Mouse (Mus musculus) spleen, adult 2 months (tissue): Measurements from ENCODE around the gene Siva1. TPM values are rescaled to one million over a fixed set of nuclear protein-coding genes. Genes with fewer than 3 reads are reported as not detected.

Experiments
- DNase-seq, 2 experiments: peaks; one replicate each; pipeline versions ENCODE4 v3.0.0 to v3.0.0-alpha.2; 2012 to 2021; ENCODE audit warnings: low spot score in 2 of 2, low read depth in 1 of 2
- H3K27ac ChIP-seq: fragments of 200-500 bp; 2 replicates; pipeline ENCODE4 v1.5.1; 2012; ENCODE audit warnings: low read length, inconsistent platforms; ENCODE audit not compliant: insufficient read depth
- H3K27me3 ChIP-seq: fragments of 200-500 bp; 2 replicates; pipeline ENCODE4 v1.6.1; 2012; ENCODE audit warnings: mild to moderate bottlenecking, moderate library complexity, low read length, inconsistent platforms; ENCODE audit not compliant: control insufficient read depth, insufficient read depth
- H3K36me3 ChIP-seq: fragments of 200-500 bp; 2 replicates; pipeline ENCODE4 v1.6.1; 2012; ENCODE audit warnings: mild to moderate bottlenecking, low read length, inconsistent platforms; ENCODE audit not compliant: control insufficient read depth, insufficient read depth
- H3K4me1 ChIP-seq: fragments of 200-500 bp; 2 replicates; pipeline ENCODE4 v1.6.1; 2011; ENCODE audit warnings: inconsistent platforms; ENCODE audit not compliant: control insufficient read depth, insufficient read depth, insufficient read length
- H3K4me3 ChIP-seq: fragments of 200-500 bp; 2 replicates; pipeline ENCODE4 v1.5.1; 2011; ENCODE audit warnings: mild to moderate bottlenecking, inconsistent platforms; ENCODE audit not compliant: insufficient read depth, insufficient read length; ENCODE audit errors: extremely low read depth
- CTCF ChIP-seq: fragments of 200-500 bp; IDR thresholded peaks from 2 replicates; pipeline ENCODE4 v1.5.1; 2011; ENCODE audit warnings: mild to moderate bottlenecking, inconsistent platforms; ENCODE audit not compliant: insufficient read depth, insufficient read length, insufficient replicate concordance; ENCODE audit errors: extremely low read depth
- POLR2A ChIP-seq: fragments of 200-500 bp; IDR thresholded peaks from 2 replicates; pipeline ENCODE4 v1.6.1; 2011; ENCODE audit warnings: low read depth, low read length, inconsistent platforms
- WGBS: fragments of 180-500 bp; shearing (Covaris S2); methylation state at CpG from one replicate; pipeline ENCODE4 v1.1.7; 2018; 5-methylcytosine and 5-hydroxymethylcytosine counted together
- polyA plus RNA-seq: library from polyadenylated mRNA; depleted of rRNA; stranded (reverse); fragments of >200 nt; gene quantifications from 2 replicates; pipeline ENCODE4 v1.2.3, GENCODE M21; 2012

Gene Siva1
- polyA plus RNA-seq, 1 experiment = 31.6 TPM

- no peak for TF ChIP-seq CTCF
- no peak for TF ChIP-seq POLR2A
- Histone ChIP-seq H3K27ac (peak overlapping the region; percentile 54), H3K4me3 (no peak overlapping the region), H3K36me3 (peaks cover 3% of the 10 kb centered on the region; the same call in 1 of the 2 replicates), H3K4me1 (peaks cover 23% of the 10 kb centered on the region), H3K27me3 (no peaks in the 10 kb centered on the region)
- 43% methylated on average over 9 of the region's 9 CpGs for WGBS
- no peak for DNase-seq
These were observed 27.8 kb upstream of the Siva1 start for GRCm38 (mm10) chr12:112616668-112617067.

DNA sequence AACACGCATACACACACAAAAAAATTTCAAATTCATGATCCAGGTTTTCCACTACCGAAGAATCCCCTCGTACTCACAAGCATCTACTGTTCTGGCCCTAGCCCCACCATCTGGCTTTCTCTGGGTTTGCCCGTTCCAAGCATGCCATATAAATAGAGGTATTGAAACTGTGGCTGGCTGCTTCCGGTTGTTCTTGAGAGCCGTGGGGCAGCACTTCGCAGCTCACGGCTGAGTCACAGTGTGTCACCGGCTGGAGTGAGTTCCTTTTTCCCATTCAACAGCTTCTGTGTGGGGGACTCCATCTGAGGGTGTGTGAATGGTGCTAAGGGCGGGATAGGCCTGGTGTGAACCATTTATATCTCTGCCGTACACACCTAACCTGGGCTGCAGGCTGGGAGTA is 27.3 kb upstream of the Siva1 start:
- Histone ChIP-seq H3K27ac (peak overlapping the region; percentile 54), H3K4me1 (peaks cover 23% of the 10 kb centered on the region), H3K36me3 (no peaks in the 10 kb centered on the region), H3K4me3 (no peak overlapping the region), H3K27me3 (no peaks in the 10 kb centered on the region)
- peak; percentile 43 to 49 for DNase-seq
- TF ChIP-seq POLR2A (no peak), CTCF (no peak)
- WGBS = 10% methylated on average over 11 of the region's 11 CpGs

- Histone ChIP-seq H3K4me3 (no peak overlapping the region), H3K4me1 (peaks cover 23% of the 10 kb centered on the region), H3K27ac (peak overlapping the region; percentile 91), H3K27me3 (no peaks in the 10 kb centered on the region), H3K36me3 (no peaks in the 10 kb centered on the region)
- TF ChIP-seq POLR2A (no peak), CTCF (peak; percentile 75; the same call in 1 of the 2 replicates)
- DNase-seq = peak; percentile 79 to 81
- 7% methylated on average over 8 of the region's 8 CpGs for WGBS
These were observed 26.5 kb upstream of the Siva1 start for GRCm38 (mm10) chr12:112617898-112618380.

GRCm38 (mm10) chr12:112618981-112619685 is 25.3 kb upstream of the Siva1 start:
- peaks cover 23% of the 10 kb centered on the region for H3K4me1 ChIP-seq
- DNase-seq = peak in 1 of 2 experiments; percentile 44
- TF ChIP-seq POLR2A (no peak), CTCF (no peak)
- peak overlapping the region; percentile 84; the same call in 1 of the 2 replicates for H3K4me3 ChIP-seq
- H3K27ac ChIP-seq = peak overlapping the region; percentile 91
- H3K36me3 ChIP-seq = no peaks in the 10 kb centered on the region
- 8% methylated on average over 13 of the region's 13 CpGs for WGBS
- H3K27me3 ChIP-seq = no peaks in the 10 kb centered on the region

DNA sequence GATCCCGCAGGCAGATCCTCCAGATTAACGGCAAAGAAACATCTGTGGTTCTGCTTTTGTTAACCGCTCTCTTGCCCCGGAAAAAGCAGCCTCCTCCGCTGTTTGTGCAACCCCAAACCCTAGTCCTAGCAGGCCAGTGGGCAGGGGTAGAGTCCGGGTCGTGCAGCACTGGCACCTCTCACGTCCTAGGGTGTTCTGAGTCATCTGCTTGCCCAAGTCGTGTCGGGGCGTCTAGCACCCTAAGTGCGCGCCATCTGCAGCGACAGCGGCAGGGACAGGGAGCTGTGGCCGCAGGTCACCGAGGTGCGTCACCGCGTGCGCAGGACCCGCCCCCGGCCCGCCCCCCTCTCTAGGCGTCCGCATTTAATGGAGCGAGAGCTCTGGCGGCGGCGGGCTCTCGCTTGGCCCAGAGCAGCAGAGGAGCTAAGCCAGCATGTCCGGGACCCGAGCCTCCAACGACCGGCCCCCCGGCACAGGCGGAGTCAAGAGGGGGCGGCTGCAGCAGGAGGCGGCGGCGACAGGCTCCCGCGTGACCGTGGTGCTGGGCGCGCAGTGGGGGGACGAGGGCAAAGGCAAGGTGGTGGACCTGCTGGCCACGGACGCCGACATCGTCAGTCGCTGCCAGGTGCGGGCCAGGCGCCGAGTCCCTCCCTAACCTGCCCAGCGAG is 24.7 kb upstream of the Siva1 start, which contains the start of gene Adssl1:
TSS of gene Adssl1 (plus strand) at position 360 of the 668 bp plus-strand sequence.
- Histone ChIP-seq H3K27me3 (no peaks in the 10 kb centered on the region), H3K27ac (peak within 1 kb of the TSS; percentile 91), H3K4me1 (peaks cover 23% of the 10 kb centered on the region), H3K4me3 (peak within 1 kb of the TSS; percentile 84), H3K36me3 (no peaks in the 10 kb centered on the region)
- under 1% methylated on average over 55 of the region's 56 CpGs for WGBS
- TF ChIP-seq CTCF (no peak), POLR2A (peak; percentile 62; the same call in 1 of the 2 replicates)
- peak in 1 of 2 experiments; percentile 57 for DNase-seq

DNA sequence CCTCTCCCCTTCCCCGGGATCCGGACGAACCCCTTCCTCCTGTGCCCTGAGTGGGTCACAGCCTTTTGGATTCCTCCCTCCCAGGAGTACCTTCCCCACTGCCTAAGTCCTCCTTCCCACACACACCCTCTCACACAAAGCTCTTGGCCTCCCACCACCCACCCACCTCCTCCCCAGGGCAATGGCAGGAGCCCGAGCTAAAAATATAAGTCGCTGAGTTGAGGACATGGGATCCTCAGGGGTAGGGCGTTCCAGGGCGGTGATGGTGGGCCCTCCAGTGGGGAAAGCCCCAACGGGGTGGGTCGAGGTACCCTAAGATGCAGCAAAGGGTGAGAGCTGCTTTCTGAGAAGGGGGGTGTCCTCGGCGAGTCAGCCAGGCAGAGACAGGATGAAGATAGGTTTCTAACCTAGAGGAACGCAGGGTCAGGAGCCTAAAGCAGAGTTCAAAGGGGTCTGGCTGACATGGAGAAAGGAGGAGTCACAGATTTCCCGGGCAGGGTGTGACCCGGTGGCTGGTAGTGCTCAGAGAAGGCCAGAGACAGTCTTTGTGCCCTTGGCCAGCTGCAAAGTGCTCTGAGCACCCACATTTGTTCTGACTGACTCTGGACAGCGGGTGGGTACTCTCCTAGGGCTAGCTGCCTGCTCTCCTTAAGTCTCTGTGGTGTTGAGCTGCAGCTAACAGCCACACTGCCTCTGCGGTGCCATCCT is 24.0 kb upstream of the Siva1 start:
- 10% methylated on average over 16 of the region's 16 CpGs for WGBS
- peaks cover 23% of the 10 kb centered on the region for H3K4me1 ChIP-seq
- no peaks in the 10 kb centered on the region for H3K36me3 ChIP-seq
- peak overlapping the region; percentile 91 for H3K27ac ChIP-seq
- no peaks in the 10 kb centered on the region for H3K27me3 ChIP-seq
- DNase-seq = no peak
- peak overlapping the region; percentile 84 for H3K4me3 ChIP-seq
- TF ChIP-seq CTCF = no peak
- TF ChIP-seq POLR2A = no peak
